Mouse (Mus musculus) right cerebral cortex, postnatal 36 days (tissue): ENCODE data around the gene Olfr811.

Source experiments
- DNase-seq, 2 experiments: peaks; one replicate each; pipeline ENCODE4 v3.0.0; 2022; ENCODE audit warnings: low spot score in 2 of 2, mixed read lengths in 1 of 2

Gene Olfr811

DNA sequence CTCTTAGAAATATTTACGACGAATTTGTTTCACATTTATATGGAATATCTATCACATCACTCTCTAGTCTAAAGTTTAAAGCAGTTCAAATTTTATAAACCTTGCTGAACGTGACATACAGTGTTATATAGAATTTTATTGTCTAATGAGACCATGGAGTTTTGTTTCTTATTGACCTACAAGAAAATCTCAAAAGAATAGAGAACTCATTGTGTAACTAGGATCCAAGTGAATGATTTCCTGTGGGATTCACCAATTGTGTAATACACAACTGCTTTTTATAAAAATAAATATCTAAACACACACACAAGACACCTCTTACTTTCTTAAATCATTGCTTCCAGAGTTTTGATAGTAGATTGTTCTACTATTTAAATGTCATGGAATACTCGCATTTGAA lies at the start of gene Olfr811:
TSS of gene Olfr811 (minus strand) at position 101 of the 400 bp plus-strand sequence.
- no peak for DNase-seq

DNA sequence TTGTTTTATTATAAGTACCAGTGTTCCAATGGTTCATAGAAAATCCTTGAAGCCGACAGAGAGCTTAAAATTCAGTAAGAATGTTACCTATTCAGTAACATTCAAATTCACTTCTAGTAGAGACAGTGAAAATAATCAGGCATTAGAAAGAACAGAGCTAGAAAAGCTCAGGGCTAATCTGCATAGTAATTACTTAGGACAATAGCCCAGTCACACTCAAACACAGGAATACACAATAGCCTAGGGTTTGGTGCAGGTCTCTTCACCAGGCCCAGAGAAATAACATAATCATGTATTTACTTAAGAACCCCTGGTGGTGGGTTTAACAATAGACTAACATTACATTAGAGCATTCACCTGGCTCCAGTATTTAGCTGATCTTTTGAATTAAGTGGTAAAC lies 43.1 kb upstream of the Olfr811 start:
- DNase-seq, result no peak

DNA sequence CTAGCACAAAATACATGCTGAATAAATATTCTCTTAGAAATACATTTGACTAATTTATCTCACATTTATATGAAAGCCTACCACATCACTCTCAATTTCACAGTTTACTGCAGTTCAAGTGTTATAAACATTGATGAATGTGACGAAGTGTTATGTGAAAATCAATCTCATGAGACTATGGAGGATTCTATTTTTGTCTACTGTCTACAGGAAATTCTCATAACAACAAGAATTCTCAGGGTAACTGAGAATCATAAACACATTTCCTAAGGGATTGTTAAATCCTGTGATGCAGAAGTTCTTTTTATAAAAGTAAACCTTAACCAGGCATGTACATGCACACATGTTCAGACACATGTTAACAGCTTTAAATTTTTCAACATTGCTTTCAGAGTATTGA lies 41.8 kb upstream of the Olfr811 start, which contains the start of gene Olfr812:
TSS of gene Olfr812 (minus strand) at position 101 of the 400 bp plus-strand sequence.
- DNase-seq, result no peak

DNA sequence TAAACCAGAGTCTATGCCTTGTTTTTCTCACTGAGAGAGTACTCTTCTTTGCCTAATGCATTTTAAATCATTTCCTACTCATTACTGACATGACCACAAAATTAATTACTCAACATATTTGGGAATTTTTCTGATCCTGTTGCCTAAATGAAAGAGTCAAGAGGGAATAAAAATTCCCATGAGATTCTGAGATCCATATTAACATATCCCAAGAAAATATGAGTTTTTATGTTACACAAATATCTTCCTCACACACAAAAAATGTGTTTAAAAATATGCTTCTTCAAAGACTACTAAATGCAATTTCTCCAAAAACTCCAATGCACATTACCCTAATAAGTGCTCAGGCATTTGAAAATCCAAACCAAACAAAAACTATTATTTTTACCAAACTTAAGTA lies 9.4 kb downstream of the Olfr811 start, which contains the start of gene Olfr810:
TSS of gene Olfr810 (minus strand) at position 101 of the 400 bp plus-strand sequence.
- DNase-seq, result no peak

DNA sequence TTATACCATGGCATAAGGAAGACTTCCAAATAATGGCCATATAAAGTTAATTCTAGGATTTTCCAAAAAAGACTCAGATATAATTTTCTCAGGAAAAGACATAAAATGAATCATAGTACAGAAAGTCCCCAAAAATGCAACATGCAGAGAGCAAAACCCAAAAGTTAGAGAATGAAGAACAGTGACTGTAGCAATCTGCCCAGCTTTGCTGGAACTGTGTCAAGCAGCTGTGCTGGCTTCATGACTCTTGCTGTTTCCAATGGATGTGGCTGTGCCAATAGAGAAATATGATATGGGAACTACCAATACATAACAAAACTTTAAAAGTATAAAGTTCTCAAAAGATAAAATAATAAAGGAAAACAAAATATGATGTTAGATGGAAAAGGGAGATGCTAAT lies 26.1 kb downstream of the Olfr811 start:
- DNase-seq, result no peak

DNA sequence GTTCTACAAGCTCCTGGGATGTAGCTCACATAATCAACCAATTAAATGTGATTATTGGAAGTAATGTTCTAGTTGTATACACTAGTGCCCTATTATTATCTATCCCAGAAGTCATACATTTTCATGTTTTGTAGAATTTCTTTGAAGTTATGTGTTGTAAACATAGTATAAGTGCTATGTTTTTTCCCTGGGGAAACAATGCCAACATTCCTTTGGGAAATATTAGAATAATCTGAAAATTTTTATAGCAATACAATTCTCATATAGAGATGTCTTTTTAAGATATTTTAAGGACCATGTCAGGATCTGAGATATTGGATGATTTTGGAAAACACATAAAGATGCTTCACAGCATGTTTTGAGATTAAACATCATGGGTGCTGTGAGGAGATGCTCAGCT lies 29.9 kb downstream of the Olfr811 start, which contains the start of gene Olfr809:
TSS of gene Olfr809 (plus strand) at position 301 of the 400 bp plus-strand sequence.
- DNase-seq, result no peak

DNA sequence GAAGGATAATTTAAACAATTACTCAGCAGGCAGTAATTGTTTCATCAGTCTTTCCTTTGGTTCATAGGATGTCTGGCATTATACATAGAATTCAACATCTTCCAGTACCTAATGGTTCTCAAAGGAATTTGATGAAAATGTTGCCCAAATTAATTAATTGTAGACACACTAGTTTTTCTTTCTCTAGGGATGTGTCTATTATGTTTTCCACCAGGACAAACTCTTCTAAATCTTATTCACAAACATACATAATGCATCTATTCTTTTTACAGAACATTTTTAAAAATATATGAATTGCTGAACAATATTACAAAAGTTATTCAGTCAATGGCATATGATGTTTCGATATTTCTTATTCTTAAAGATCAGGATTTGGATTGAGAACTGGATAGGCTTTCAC lies 39.0 kb downstream of the Olfr811 start, which contains the start of gene Olfr808:
TSS of gene Olfr808 (plus strand) at position 301 of the 400 bp plus-strand sequence.
- DNase-seq, result no peak

DNA sequence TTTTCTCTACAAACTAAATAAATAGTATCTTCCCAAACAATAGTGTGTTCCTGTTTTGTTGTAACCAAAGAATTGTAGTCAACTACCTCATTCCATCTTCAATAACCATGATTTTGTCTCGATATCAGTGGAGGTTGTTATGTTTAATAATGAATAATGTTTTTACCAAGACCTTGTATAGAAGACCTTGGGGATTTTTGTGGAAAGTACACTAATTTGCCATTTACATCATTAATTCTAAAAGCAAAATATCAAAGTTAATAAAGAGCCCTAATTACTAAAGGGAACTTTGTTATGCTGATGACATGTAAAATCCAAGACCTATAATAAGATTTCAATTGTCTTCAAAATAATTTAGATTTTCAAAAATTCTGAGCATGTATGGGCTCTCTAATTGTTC lies 46.5 kb downstream of the Olfr811 start, which contains the start of gene Olfr807:
TSS of gene Olfr807 (minus strand) at position 101 of the 400 bp plus-strand sequence.
- DNase-seq, result no peak
